Mouse (Mus musculus) hindbrain, embryonic 16.5 days (tissue): ENCODE data around the gene Cwf19l2. TPM values are rescaled to one million over a fixed set of nuclear protein-coding genes. Genes with fewer than 3 reads are reported as not detected.
"Not testable (repeated sequence)": the region's sequence is repeated elsewhere in the genome, so short reads cannot be mapped to it uniquely, and the experiment has no call there.

Experiments
- ATAC-seq: fragments of 200-750 bp; cut with Nextera tagmentation; 2 replicates; pipeline ENCODE4 v1.8.0; 2017; ENCODE audit warnings: moderate TSS enrichment, moderate library complexity
- H3K27ac ChIP-seq: fragments of 300-500 bp; sonication (generic); 2 replicates; pipeline ENCODE4 v1.5.1; 2014; ENCODE audit warnings: low read depth, mild to moderate bottlenecking, control low read depth, low read length, moderate library complexity
- H3K27me3 ChIP-seq: fragments of 300-500 bp; sonication (generic); replicated peaks from 2 replicates; pipeline ENCODE4 v1.6.1; 2014; ENCODE audit warnings: low read length; ENCODE audit not compliant: control insufficient read depth, insufficient read depth
- H3K36me3 ChIP-seq: fragments of 300-500 bp; sonication (generic); 2 replicates; pipeline ENCODE4 v1.6.1; 2014; ENCODE audit warnings: mild to moderate bottlenecking, low read length, moderate library complexity, mixed read lengths; ENCODE audit not compliant: control insufficient read depth, insufficient read depth
- H3K4me1 ChIP-seq: fragments of 300-500 bp; sonication (generic); 2 replicates; pipeline ENCODE4 v1.6.1; 2014; ENCODE audit warnings: low read depth, low read length; ENCODE audit not compliant: control insufficient read depth, insufficient read depth
- H3K4me2 ChIP-seq: fragments of 300-500 bp; sonication (generic); 2 replicates; pipeline ENCODE4 v1.6.1; 2014; ENCODE audit warnings: mild to moderate bottlenecking, low read length, control low read depth, moderate library complexity
- H3K4me3 ChIP-seq: fragments of 300-500 bp; sonication (generic); 2 replicates; pipeline ENCODE4 v1.5.1; 2014; ENCODE audit warnings: mild to moderate bottlenecking, low read length, control low read depth, moderate library complexity
- H3K9ac ChIP-seq: fragments of 300-500 bp; sonication (generic); 2 replicates; pipeline ENCODE4 v1.6.1; 2014; ENCODE audit warnings: low read depth, mild to moderate bottlenecking, control low read depth, low read length, moderate library complexity
- H3K9me3 ChIP-seq: fragments of 300-500 bp; sonication (generic); 2 replicates; pipeline ENCODE4 v1.6.1; 2014; ENCODE audit warnings: mild to moderate bottlenecking, low read length, moderate library complexity; ENCODE audit not compliant: control insufficient read depth
- WGBS: fragments of 180-500 bp; shearing (Covaris S2); extraction: QIAGEN DNeasy Blood & Tissue Kit; methylation state at CpG from one replicate; pipeline ENCODE4 v1.1.7; 2014; 5-methylcytosine and 5-hydroxymethylcytosine counted together
- polyA plus RNA-seq: library from polyadenylated mRNA; unstranded; fragments of >200 nt; fragmentation: Nextera tagmentation; extraction: Ambion mirVana; gene quantifications from 2 replicates; pipeline ENCODE4 v1.2.1, GENCODE M21; 2015

The Cwf19l2 gene
- polyA plus RNA-seq, result 8.0 and 8.5 TPM in 2 replicates

- WGBS, result under 1% methylated on average over 28 of the region's 28 CpGs
- Histone ChIP-seq H3K27ac (peak within 1 kb of the TSS; percentile 45), H3K9ac (peak within 1 kb of the TSS; percentile 71), H3K4me3 (peak within 1 kb of the TSS; percentile 64), H3K4me1 (peaks cover 3% of the 10 kb centered on the region; the same call in 1 of the 2 replicates), H3K27me3 (no peaks in the 10 kb centered on the region), H3K36me3 (no peaks in the 10 kb centered on the region), H3K9me3 (no peaks in the 10 kb centered on the region), H3K4me2 (peak within 1 kb of the TSS; percentile 59)
- ATAC-seq, result peak; percentile 97
These were observed at the start of gene Cwf19l2 for GRCm38 (mm10) chr9:3403251-3404208. Gene Cwf19l2 (plus strand): TSS chr9:3403592.

GRCm38 (mm10) chr9:3376323-3376722 lies 27.1 kb upstream of the Cwf19l2 start:
- ATAC-seq, H3K9me3 ChIP-seq, H3K4me1 ChIP-seq, H3K27me3 ChIP-seq, H3K4me2 ChIP-seq, H3K4me3 ChIP-seq, H3K9ac ChIP-seq, H3K36me3 ChIP-seq, H3K27ac ChIP-seq: not testable (repeated sequence)
- 25% methylated on average over 1 of the region's 1 CpGs for WGBS

GRCm38 (mm10) chr9:3404372-3404771 lies 980 bp downstream of the Cwf19l2 start:
- Histone ChIP-seq H3K4me1 (peaks cover 3% of the 10 kb centered on the region; the same call in 1 of the 2 replicates), H3K27me3 (no peaks in the 10 kb centered on the region), H3K4me2 (peak overlapping the region; percentile 59), H3K9ac (peak overlapping the region; percentile 71), H3K27ac (no peak overlapping the region), H3K9me3 (no peaks in the 10 kb centered on the region), H3K4me3 (peak overlapping the region; percentile 64), H3K36me3 (no peaks in the 10 kb centered on the region)
- WGBS, result 2% methylated on average over 13 of the region's 13 CpGs
- peak; percentile 6; the same call in 1 of the 2 replicates for ATAC-seq

- not testable (repeated sequence) for H3K27me3 ChIP-seq, H3K4me2 ChIP-seq, ATAC-seq, H3K9me3 ChIP-seq, H3K4me1 ChIP-seq, H3K4me3 ChIP-seq, H3K9ac ChIP-seq, H3K36me3 ChIP-seq, H3K27ac ChIP-seq
- 71% methylated on average over 6 of the region's 6 CpGs for WGBS
These were observed 36.3 kb downstream of the Cwf19l2 start for GRCm38 (mm10) chr9:3439555-3440300.

- no peak for ATAC-seq
- no peak overlapping the region for H3K9ac ChIP-seq
- H3K9me3 ChIP-seq, result no peaks in the 10 kb centered on the region
- H3K4me1 ChIP-seq, result no peaks in the 10 kb centered on the region
- no peak overlapping the region for H3K27ac ChIP-seq
- no peak overlapping the region for H3K4me2 ChIP-seq
- H3K4me3 ChIP-seq, result no peak overlapping the region
- H3K27me3 ChIP-seq, result no peaks in the 10 kb centered on the region
- H3K36me3 ChIP-seq, result 0 out of 2 replicates have a peak, but pooled peaks cover 3% of the 10 kb centered on the region
These were observed 68.5 kb downstream of the Cwf19l2 start for GRCm38 (mm10) chr9:3471897-3472296.

- no peaks in the 10 kb centered on the region for H3K4me1 ChIP-seq
- WGBS, result 83% methylated on average over 1 of the region's 1 CpGs
- no peaks in the 10 kb centered on the region for H3K27me3 ChIP-seq
- no peak overlapping the region for H3K4me2 ChIP-seq
- peak; percentile 78; the same call in 1 of the 2 replicates for ATAC-seq
- H3K27ac ChIP-seq, result no peak overlapping the region
- H3K4me3 ChIP-seq, result no peak overlapping the region
- no peak overlapping the region for H3K9ac ChIP-seq
- H3K36me3 ChIP-seq, result no peaks in the 10 kb centered on the region
- no peaks in the 10 kb centered on the region for H3K9me3 ChIP-seq
These were observed 115.3 kb downstream of the Cwf19l2 start for GRCm38 (mm10) chr9:3518645-3519044.

GRCm38 (mm10) chr9:3519178-3519577 lies 115.8 kb downstream of the Cwf19l2 start:
- Histone ChIP-seq H3K4me2 (no peak overlapping the region), H3K9ac (no peak overlapping the region), H3K4me1 (no peaks in the 10 kb centered on the region), H3K27me3 (no peaks in the 10 kb centered on the region), H3K27ac (no peak overlapping the region), H3K9me3 (no peaks in the 10 kb centered on the region), H3K4me3 (no peak overlapping the region), H3K36me3 (no peaks in the 10 kb centered on the region)
- no peak for ATAC-seq
- WGBS, result 82% methylated on average over 1 of the region's 1 CpGs

GRCm38 (mm10) chr9:3521031-3521430 lies 117.6 kb downstream of the Cwf19l2 start:
- ATAC-seq, result no peak
- no peak overlapping the region for H3K4me2 ChIP-seq
- H3K9ac ChIP-seq, result no peak overlapping the region
- H3K36me3 ChIP-seq, result no peaks in the 10 kb centered on the region
- no peaks in the 10 kb centered on the region for H3K4me1 ChIP-seq
- no peak overlapping the region for H3K27ac ChIP-seq
- WGBS, result 90% methylated on average over 2 of the region's 2 CpGs
- no peaks in the 10 kb centered on the region for H3K27me3 ChIP-seq
- no peak overlapping the region for H3K4me3 ChIP-seq
- no peaks in the 10 kb centered on the region for H3K9me3 ChIP-seq
